Mouse (Mus musculus): ENCODE results near the gene Tex11. TPM values are rescaled to one million over a fixed set of nuclear protein-coding genes. Genes with fewer than 3 reads are reported as not detected.
"Not testable (repeated sequence)": the region's sequence is repeated elsewhere in the genome, so short reads cannot be mapped to it uniquely, and the experiment has no call there.

Gene Tex11
- 0.10 and 0.11 TPM in 2 replicates for polyA plus RNA-seq (2015; fragmentation: Nextera tagmentation; extraction: Ambion mirVana)

DNA sequence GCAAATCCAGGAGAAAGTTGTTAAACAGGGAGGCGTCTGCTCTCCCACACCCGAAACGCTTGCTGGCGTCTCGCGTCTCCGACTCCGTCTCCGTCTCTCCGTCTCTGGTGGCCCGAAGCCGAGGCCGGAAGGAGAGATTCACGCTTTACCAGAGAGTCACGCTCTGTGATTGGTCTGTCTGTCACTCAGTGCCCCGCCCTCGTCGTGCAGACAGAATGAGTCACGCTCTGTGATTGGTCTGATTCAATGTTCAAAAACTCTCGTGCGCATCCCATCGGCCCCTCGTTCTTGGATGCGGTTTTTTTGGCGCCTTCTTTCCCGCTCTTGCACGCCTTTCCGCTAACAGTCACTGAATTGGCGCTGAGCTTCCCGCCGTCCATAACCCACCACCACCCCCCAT, at the start of gene Tex11:
Gene Tex11, minus strand, starts transcription at position 127 of the 400 bp plus-strand sequence.
- ATAC-seq = no peak
- Histone ChIP-seq H3K4me2 (ENCODE audit: low read length) (no peak within 1 kb of the TSS), H3K4me1 (ENCODE audit: control insufficient read depth, insufficient read depth, low read length) (no peaks in the 10 kb centered on the region), H3K27ac (ENCODE audit: low read length) (no peak within 1 kb of the TSS), H3K36me3 (ENCODE audit: control insufficient read depth, insufficient read depth, low read length) (no peaks in the 10 kb centered on the region), H3K9ac (ENCODE audit: low read depth, low read length) (no peak within 1 kb of the TSS), H3K4me3 (ENCODE audit: low read depth, low read length) (no peak within 1 kb of the TSS), H3K27me3 (ENCODE audit: control insufficient read depth, insufficient read depth, low read depth, low read length) (no peaks in the 10 kb centered on the region), H3K9me3 (replicated peaks; ENCODE audit: control insufficient read depth, low read length, poor library complexity, severe bottlenecking) (no peaks in the 10 kb centered on the region)
- WGBS = 93% methylated on average over 31 of the region's 31 CpGs

DNA sequence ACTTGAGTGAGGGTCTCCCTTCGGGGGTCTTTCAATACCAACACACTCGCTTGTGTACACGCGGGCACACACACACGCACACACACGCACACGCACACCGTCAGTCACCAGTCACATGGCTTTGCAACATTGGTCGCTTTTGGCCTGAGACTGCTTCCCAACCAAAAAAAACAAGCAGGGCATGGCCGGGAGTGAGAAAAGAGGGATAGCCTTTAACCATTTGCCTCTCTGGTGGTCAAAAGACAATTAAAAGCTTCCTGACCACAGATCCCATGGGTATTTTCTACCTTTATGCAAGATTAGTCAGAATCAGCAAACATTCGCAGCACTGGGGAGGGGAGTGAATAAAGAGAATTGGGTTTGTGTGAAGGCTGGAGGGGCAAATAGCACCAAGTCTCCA, 26.5 kb upstream of the Tex11 start, which contains the start of gene Slc7a3:
Gene Slc7a3, minus strand, starts transcription at position 101 of the 400 bp plus-strand sequence.
- Histone ChIP-seq H3K27me3 (ENCODE audit: control insufficient read depth, insufficient read depth, low read depth, low read length) (no peaks in the 10 kb centered on the region; the same call in 1 of the 2 replicates), H3K36me3 (ENCODE audit: control insufficient read depth, insufficient read depth, low read length) (no peaks in the 10 kb centered on the region), H3K4me2 (ENCODE audit: low read length) (peak within 1 kb of the TSS; percentile 64), H3K27ac (ENCODE audit: low read length) (no peak within 1 kb of the TSS), H3K9ac (ENCODE audit: low read depth, low read length) (peak within 1 kb of the TSS; percentile 41; the same call in 1 of the 2 replicates), H3K9me3 (replicated peaks; ENCODE audit: control insufficient read depth, low read length, poor library complexity, severe bottlenecking) (no peaks in the 10 kb centered on the region), H3K4me1 (ENCODE audit: control insufficient read depth, insufficient read depth, low read length) (no peaks in the 10 kb centered on the region), H3K4me3 (ENCODE audit: low read depth, low read length) (peak within 1 kb of the TSS; percentile 39)
- ATAC-seq = no peak
- 39% methylated on average over 11 of the region's 11 CpGs for WGBS

DNA sequence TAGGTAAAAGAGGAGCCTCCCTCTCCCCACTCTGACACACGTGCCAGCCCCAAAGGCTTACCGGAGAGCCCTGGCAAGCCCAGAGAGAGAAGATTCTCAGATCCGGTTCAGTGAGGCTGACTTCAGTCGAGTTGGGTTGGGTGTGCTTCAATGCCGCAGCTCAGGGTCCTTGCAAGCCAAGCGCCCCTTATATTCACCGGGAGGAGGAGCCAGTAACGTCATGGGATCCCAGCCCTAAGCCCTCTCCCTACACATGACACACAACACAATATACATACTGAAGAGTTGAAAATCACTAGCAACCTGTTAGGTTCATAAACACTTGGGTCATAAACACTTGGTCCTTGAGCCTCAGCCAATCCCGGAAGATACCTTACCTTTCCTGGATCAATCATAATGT, 25.7 kb upstream of the Tex11 start:
- peak overlapping the region; percentile 39 for H3K4me3 ChIP-seq (ENCODE audit: low read depth, low read length)
- not testable (repeated sequence) for H3K27me3 ChIP-seq (ENCODE audit: control insufficient read depth, insufficient read depth, low read depth, low read length); H3K9me3 ChIP-seq (replicated peaks; ENCODE audit: control insufficient read depth, low read length, poor library complexity, severe bottlenecking); H3K36me3 ChIP-seq (ENCODE audit: control insufficient read depth, insufficient read depth, low read length); H3K4me1 ChIP-seq (ENCODE audit: control insufficient read depth, insufficient read depth, low read length); H3K27ac ChIP-seq (ENCODE audit: low read length)
- H3K9ac ChIP-seq (ENCODE audit: low read depth, low read length) = 0 out of 2 replicates have a peak overlapping the region, but pooled peaks have one; percentile 41
- WGBS = 19% methylated on average over 7 of the region's 9 CpGs
- H3K4me2 ChIP-seq (ENCODE audit: low read length) = peak overlapping the region; percentile 64
- ATAC-seq = peak; percentile 80

DNA sequence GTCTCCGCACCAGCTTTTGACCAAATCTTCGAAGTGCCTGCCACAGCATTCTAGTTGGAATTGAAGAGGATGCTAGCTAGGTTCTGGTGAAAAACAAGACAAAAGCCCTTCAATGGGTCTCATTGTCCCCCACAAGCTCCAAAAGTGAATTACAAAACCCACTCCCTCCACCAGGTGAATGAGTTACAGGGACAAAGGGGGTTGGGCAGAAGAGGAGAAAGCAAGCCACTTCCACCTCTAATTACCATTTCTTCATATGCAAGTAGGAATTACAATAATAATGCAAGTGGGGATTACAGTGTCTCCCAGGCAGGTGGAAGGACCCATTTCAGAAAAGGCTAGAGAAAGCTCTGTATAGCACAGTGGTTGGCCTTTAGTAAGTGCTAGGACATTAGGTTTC, 24.7 kb upstream of the Tex11 start:
- no peaks in the 10 kb centered on the region for H3K4me1 ChIP-seq (ENCODE audit: control insufficient read depth, insufficient read depth, low read length)
- H3K9ac ChIP-seq (ENCODE audit: low read depth, low read length) = no peak overlapping the region
- H3K27ac ChIP-seq (ENCODE audit: low read length) = no peak overlapping the region
- ATAC-seq = no peak
- no peaks in the 10 kb centered on the region; the same call in 1 of the 2 replicates for H3K27me3 ChIP-seq (ENCODE audit: control insufficient read depth, insufficient read depth, low read depth, low read length)
- no peaks in the 10 kb centered on the region for H3K9me3 ChIP-seq (replicated peaks; ENCODE audit: control insufficient read depth, low read length, poor library complexity, severe bottlenecking)
- no peak overlapping the region for H3K4me2 ChIP-seq (ENCODE audit: low read length)
- H3K36me3 ChIP-seq (ENCODE audit: control insufficient read depth, insufficient read depth, low read length) = no peaks in the 10 kb centered on the region
- no peak overlapping the region for H3K4me3 ChIP-seq (ENCODE audit: low read depth, low read length)
- 72% methylated on average over 2 of the region's 2 CpGs for WGBS

DNA sequence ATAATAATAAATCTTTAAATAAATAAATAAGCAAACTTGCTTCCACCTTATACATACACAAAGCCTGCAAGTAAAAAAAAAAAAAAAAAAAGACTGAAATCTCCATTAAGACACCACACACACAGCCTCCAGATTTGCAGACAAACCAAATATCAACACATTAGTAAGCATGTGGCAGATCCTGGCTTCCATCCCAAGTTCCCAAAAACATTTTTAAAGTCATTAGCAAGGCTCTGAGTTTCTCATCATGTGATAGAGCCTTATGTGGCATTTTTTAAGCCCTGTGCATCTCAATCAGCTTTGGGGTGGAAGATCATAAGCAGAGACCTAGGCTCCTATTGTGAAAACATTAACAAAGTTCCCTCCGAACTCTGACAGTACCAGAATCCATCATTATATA, 5.8 kb upstream of the Tex11 start:
- no peak for ATAC-seq

DNA sequence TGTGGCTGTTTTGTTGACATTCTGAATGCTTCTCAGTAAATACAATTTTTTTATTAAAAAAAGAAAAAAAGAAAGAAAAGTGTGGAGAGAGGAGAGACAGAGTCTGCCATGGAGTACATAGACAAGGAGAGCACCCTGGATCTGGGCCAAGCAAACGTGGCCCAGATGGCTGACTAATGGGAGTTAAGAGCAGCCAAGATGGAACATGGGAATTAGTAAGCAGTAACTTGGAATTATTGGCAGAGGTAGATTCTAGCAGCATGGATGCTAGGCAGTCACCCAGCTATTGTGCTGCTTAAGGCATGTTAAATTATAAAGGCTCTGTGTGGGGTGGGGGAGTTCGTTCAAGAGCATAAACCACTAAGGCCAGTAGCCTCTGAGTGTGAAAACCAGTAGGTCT, 4.0 kb upstream of the Tex11 start:
- no peak overlapping the region for H3K9ac ChIP-seq (ENCODE audit: low read depth, low read length)
- no peaks in the 10 kb centered on the region for H3K27me3 ChIP-seq (ENCODE audit: control insufficient read depth, insufficient read depth, low read depth, low read length)
- no peak for ATAC-seq
- no peak overlapping the region for H3K4me3 ChIP-seq (ENCODE audit: low read depth, low read length)
- WGBS = 77% methylated on average over 2 of the region's 2 CpGs
- no peaks in the 10 kb centered on the region for H3K36me3 ChIP-seq (ENCODE audit: control insufficient read depth, insufficient read depth, low read length)
- no peaks in the 10 kb centered on the region for H3K4me1 ChIP-seq (ENCODE audit: control insufficient read depth, insufficient read depth, low read length)
- no peak overlapping the region for H3K27ac ChIP-seq (ENCODE audit: low read length)
- no peak overlapping the region for H3K4me2 ChIP-seq (ENCODE audit: low read length)
- no peaks in the 10 kb centered on the region for H3K9me3 ChIP-seq (replicated peaks; ENCODE audit: control insufficient read depth, low read length, poor library complexity, severe bottlenecking)

More for the DNA sequence above, 5.8 kb upstream of the Tex11 start:
- Histone ChIP-seq H3K4me2 (ENCODE audit: low read length) (no peak overlapping the region), H3K4me3 (ENCODE audit: low read depth, low read length) (no peak overlapping the region), H3K36me3 (ENCODE audit: control insufficient read depth, insufficient read depth, low read length) (no peaks in the 10 kb centered on the region), H3K9me3 (replicated peaks; ENCODE audit: control insufficient read depth, low read length, poor library complexity, severe bottlenecking) (no peaks in the 10 kb centered on the region), H3K9ac (ENCODE audit: low read depth, low read length) (no peak overlapping the region), H3K4me1 (ENCODE audit: control insufficient read depth, insufficient read depth, low read length) (no peaks in the 10 kb centered on the region), H3K27ac (ENCODE audit: low read length) (no peak overlapping the region), H3K27me3 (ENCODE audit: control insufficient read depth, insufficient read depth, low read depth, low read length) (no peaks in the 10 kb centered on the region)
- WGBS = 64% methylated on average over 1 of the region's 1 CpGs

DNA sequence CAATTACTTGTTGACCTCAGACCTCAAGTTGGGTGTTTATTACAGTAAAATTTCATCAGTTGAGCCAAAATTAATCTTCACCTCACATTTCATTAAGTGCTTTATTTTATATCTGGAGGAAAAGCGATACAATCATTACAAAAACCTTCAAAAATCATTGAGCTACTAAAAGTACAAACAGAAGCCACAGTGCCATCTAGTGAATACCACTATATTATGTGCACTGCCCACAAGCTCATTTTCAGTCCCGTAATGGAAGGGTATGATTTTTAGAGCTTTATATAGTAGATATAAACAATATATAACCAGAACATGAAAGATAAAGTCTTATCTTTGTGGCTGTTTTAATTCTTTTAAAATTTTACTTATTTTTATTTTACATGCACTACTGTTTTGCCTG, 115.8 kb downstream of the Tex11 start:
- Histone ChIP-seq H3K4me2 (ENCODE audit: low read length) (no peak overlapping the region), H3K4me3 (ENCODE audit: low read depth, low read length) (no peak overlapping the region), H3K36me3 (ENCODE audit: control insufficient read depth, insufficient read depth, low read length) (no peaks in the 10 kb centered on the region), H3K4me1 (ENCODE audit: control insufficient read depth, insufficient read depth, low read length) (no peaks in the 10 kb centered on the region), H3K27me3 (ENCODE audit: control insufficient read depth, insufficient read depth, low read depth, low read length) (no peaks in the 10 kb centered on the region), H3K9me3 (replicated peaks; ENCODE audit: control insufficient read depth, low read length, poor library complexity, severe bottlenecking) (no peaks in the 10 kb centered on the region), H3K9ac (ENCODE audit: low read depth, low read length) (no peak overlapping the region), H3K27ac (ENCODE audit: low read length) (no peak overlapping the region)
- no peak for ATAC-seq
- 46% methylated on average over 2 of the region's 2 CpGs for WGBS

DNA sequence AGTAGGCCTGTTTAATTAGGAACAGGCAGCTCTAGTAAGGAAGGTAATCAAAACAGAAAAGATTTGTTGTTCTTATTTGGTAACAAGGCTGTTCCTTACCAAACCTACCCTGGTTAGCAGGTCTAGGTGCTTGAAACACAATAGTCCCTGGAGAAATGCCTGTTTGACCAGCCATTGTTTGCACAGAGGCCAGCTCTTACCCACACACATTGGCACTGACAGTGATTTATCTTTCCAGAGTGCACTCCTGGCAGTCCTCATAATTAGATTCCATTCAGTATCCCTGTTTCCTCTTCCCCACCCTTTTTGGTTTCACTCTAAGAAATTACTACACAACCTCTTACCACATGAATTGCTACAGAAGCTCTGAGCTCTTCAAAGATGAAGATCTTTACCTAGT, 220.3 kb downstream of the Tex11 start:
- H3K27me3 ChIP-seq (ENCODE audit: control insufficient read depth, insufficient read depth, low read depth, low read length) = no peaks in the 10 kb centered on the region
- H3K4me2 ChIP-seq (ENCODE audit: low read length) = no peak overlapping the region
- no peaks in the 10 kb centered on the region for H3K4me1 ChIP-seq (ENCODE audit: control insufficient read depth, insufficient read depth, low read length)
- no peaks in the 10 kb centered on the region for H3K9me3 ChIP-seq (replicated peaks; ENCODE audit: control insufficient read depth, low read length, poor library complexity, severe bottlenecking)
- no peaks in the 10 kb centered on the region for H3K36me3 ChIP-seq (ENCODE audit: control insufficient read depth, insufficient read depth, low read length)
- no peak overlapping the region for H3K9ac ChIP-seq (ENCODE audit: low read depth, low read length)
- ATAC-seq = no peak
- no peak overlapping the region for H3K27ac ChIP-seq (ENCODE audit: low read length)
- no peak overlapping the region for H3K4me3 ChIP-seq (ENCODE audit: low read depth, low read length)

DNA sequence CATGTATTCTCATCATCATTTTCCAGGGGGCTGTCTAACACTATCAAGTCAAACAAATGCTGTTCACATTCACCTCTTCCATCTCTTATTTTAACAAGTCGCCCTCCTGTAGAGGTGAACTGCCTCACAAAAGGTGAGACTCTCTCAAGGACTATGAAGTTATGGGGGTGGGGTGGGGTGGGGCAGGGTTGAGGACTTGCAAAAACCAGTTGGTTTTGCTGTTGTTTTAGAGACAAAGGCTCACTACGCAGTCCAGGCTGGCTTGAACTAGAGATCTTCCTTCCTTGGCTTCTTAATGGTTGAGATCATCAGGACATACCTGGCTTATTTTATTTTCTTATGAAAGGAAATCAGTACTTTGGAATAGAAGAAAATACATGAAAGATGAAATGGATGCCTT, 226.7 kb downstream of the Tex11 start:
- Histone ChIP-seq H3K9me3 (replicated peaks; ENCODE audit: control insufficient read depth, low read length, poor library complexity, severe bottlenecking) (no peaks in the 10 kb centered on the region), H3K4me3 (ENCODE audit: low read depth, low read length) (no peak overlapping the region), H3K36me3 (ENCODE audit: control insufficient read depth, insufficient read depth, low read length) (no peaks in the 10 kb centered on the region), H3K4me2 (ENCODE audit: low read length) (no peak overlapping the region), H3K9ac (ENCODE audit: low read depth, low read length) (no peak overlapping the region), H3K27me3 (ENCODE audit: control insufficient read depth, insufficient read depth, low read depth, low read length) (no peaks in the 10 kb centered on the region), H3K27ac (ENCODE audit: low read length) (no peak overlapping the region), H3K4me1 (ENCODE audit: control insufficient read depth, insufficient read depth, low read length) (no peaks in the 10 kb centered on the region)
- WGBS = 90% methylated on average over 2 of the region's 2 CpGs
- no peak for ATAC-seq
